Mouse (Mus musculus): ENCODE data around the gene Thap12.

GRCm38 (mm10) chr7:98760126-98760525 lies 57.2 kb downstream of the Thap12 start:
- TF ChIP-seq CTCF (IDR thresholded peaks at IDR 0.05; ENCODE audit: borderline replicate concordance, extremely low read depth, insufficient read depth, insufficient read length), result no peak
- TF ChIP-seq POLR2A (IDR thresholded peaks at IDR 0.05; ENCODE audit: borderline replicate concordance, extremely low read depth, insufficient read depth, insufficient read length, poor library complexity, severe bottlenecking), result no peak
